Mouse (Mus musculus) midbrain, postnatal 0 days (tissue): ENCODE measurements around the gene Abca4. TPM values are rescaled to one million over a fixed set of nuclear protein-coding genes. Genes with fewer than 3 reads are reported as not detected.
A peak's percentile ranks its signal among the peaks of the same experiment; 100 is the strongest.

Experiments
- ATAC-seq: fragments of 200-750 bp; cut with Nextera tagmentation; 2 replicates; pipeline ENCODE4 v1.8.0; 2017; ENCODE audit warnings: moderate number of reproducible peaks, mild to moderate bottlenecking, moderate TSS enrichment, moderate library complexity; ENCODE audit not compliant: low FRiP score
- DNase-seq: peaks from one replicate; pipeline ENCODE4 v3.0.0-alpha.2; 2015; ENCODE audit warnings: low spot score
- H3K27ac ChIP-seq: fragments of 300-500 bp; sonication (generic); 2 replicates; pipeline ENCODE4 v1.5.1; 2014; ENCODE audit warnings: low read depth, mild to moderate bottlenecking, low read length, mixed read lengths
- H3K27me3 ChIP-seq: fragments of 300-500 bp; sonication (generic); 2 replicates; pipeline ENCODE4 v1.6.1; 2014; ENCODE audit warnings: low read length, control low read depth, mixed read lengths; ENCODE audit not compliant: insufficient read depth
- H3K36me3 ChIP-seq: fragments of 300-500 bp; sonication (generic); 2 replicates; pipeline ENCODE4 v1.6.1; 2014; ENCODE audit warnings: low read length, control low read depth, mixed read lengths; ENCODE audit not compliant: insufficient read depth
- H3K4me1 ChIP-seq: fragments of 300-500 bp; sonication (generic); 2 replicates; pipeline ENCODE4 v1.6.1; 2014; ENCODE audit warnings: mild to moderate bottlenecking, control low read depth, antibody characterized with exemption, low read length, mixed read lengths; ENCODE audit not compliant: insufficient read depth
- H3K4me2 ChIP-seq: fragments of 300-500 bp; sonication (generic); 2 replicates; pipeline ENCODE4 v1.6.1; 2014; ENCODE audit warnings: low read depth, mild to moderate bottlenecking, low read length, mixed read lengths; ENCODE audit not compliant: poor library complexity, severe bottlenecking
- H3K4me3 ChIP-seq: fragments of 300-500 bp; sonication (generic); 2 replicates; pipeline ENCODE4 v1.5.1; 2014; ENCODE audit warnings: low read depth, mild to moderate bottlenecking, low read length, moderate library complexity
- H3K9ac ChIP-seq: fragments of 300-500 bp; sonication (generic); replicated peaks from 2 replicates; pipeline ENCODE4 v1.6.1; 2014; ENCODE audit warnings: mild to moderate bottlenecking, low read length, moderate library complexity, mixed read lengths; ENCODE audit not compliant: poor library complexity, severe bottlenecking
- H3K9me3 ChIP-seq: fragments of 300-500 bp; sonication (generic); 2 replicates; pipeline ENCODE4 v1.6.1; 2016; ENCODE audit warnings: low read length, control low read depth
- CTCF ChIP-seq: IDR thresholded peaks from 2 replicates; pipeline ENCODE4 v1.5.1; 2016; ENCODE audit warnings: antibody characterized with exemption, mild to moderate bottlenecking
- WGBS: fragments of 180-500 bp; shearing (Covaris S2); extraction: QIAGEN DNeasy Blood & Tissue Kit; methylation state at CpG from one replicate; pipeline ENCODE4 v1.1.7; 2014; 5-methylcytosine and 5-hydroxymethylcytosine counted together
- polyA plus RNA-seq: library from polyadenylated mRNA; unstranded; fragments of >200 nt; fragmentation: Nextera tagmentation; extraction: Ambion mirVana; gene quantifications from 2 replicates; pipeline ENCODE4 v1.2.1, GENCODE M21; 2015
- total RNA-seq: library from RNA; depleted of rRNA; stranded (reverse); fragments of >200 nt; gene quantifications from 2 replicates; pipeline ENCODE4 v1.2.3, GENCODE M21; 2014

Abca4 gene
- total and polyA plus RNA-seq, 2 experiments from 2014 or later, result 0.94 to 7.7 TPM

GRCm38 (mm10) chr3:122206279-122207070, 162.2 kb downstream of the Abca4 start:
- Histone ChIP-seq H3K4me1 (no peaks in the 10 kb centered on the region), H3K27ac (no peak overlapping the region), H3K9me3 (no peaks in the 10 kb centered on the region), H3K36me3 (no peaks in the 10 kb centered on the region), H3K4me2 (no peak overlapping the region), H3K9ac (no peak overlapping the region), H3K27me3 (no peaks in the 10 kb centered on the region), H3K4me3 (no peak overlapping the region)
- WGBS, result 48% methylated on average over 8 of the region's 8 CpGs
- no peak for TF ChIP-seq CTCF
- ATAC-seq (no peak), DNase-seq (peak; percentile 86)

- DNase-seq (no peak), ATAC-seq (no peak)
These were observed 163.5 kb downstream of the Abca4 start for GRCm38 (mm10) chr3:122207766-122208165.

GRCm38 (mm10) chr3:122208296-122209225, 164.3 kb downstream of the Abca4 start:
- no peak overlapping the region for H3K9ac ChIP-seq
- WGBS, result 88% methylated on average over 15 of the region's 15 CpGs
- no peaks in the 10 kb centered on the region for H3K27me3 ChIP-seq
- no peaks in the 10 kb centered on the region for H3K36me3 ChIP-seq
- H3K4me1 ChIP-seq, result no peaks in the 10 kb centered on the region
- no peak overlapping the region for H3K4me3 ChIP-seq
- TF ChIP-seq CTCF, result no peak
- no peak for DNase-seq
- no peak overlapping the region for H3K27ac ChIP-seq
- no peak overlapping the region for H3K4me2 ChIP-seq
- H3K9me3 ChIP-seq, result no peaks in the 10 kb centered on the region
- ATAC-seq, result no peak

More at GRCm38 (mm10) chr3:122207766-122208165, 163.5 kb downstream of the Abca4 start:
- TF ChIP-seq CTCF, result no peak
- Histone ChIP-seq H3K9me3 (no peaks in the 10 kb centered on the region), H3K9ac (no peak overlapping the region), H3K4me2 (no peak overlapping the region), H3K27me3 (no peaks in the 10 kb centered on the region), H3K4me3 (no peak overlapping the region), H3K4me1 (no peaks in the 10 kb centered on the region), H3K36me3 (no peaks in the 10 kb centered on the region), H3K27ac (no peak overlapping the region)
- WGBS, result 75% methylated on average over 6 of the region's 6 CpGs

- no peaks in the 10 kb centered on the region for H3K9me3 ChIP-seq
- no peaks in the 10 kb centered on the region for H3K27me3 ChIP-seq
- no peak overlapping the region for H3K9ac ChIP-seq
- 89% methylated on average over 11 of the region's 11 CpGs for WGBS
- no peaks in the 10 kb centered on the region for H3K4me1 ChIP-seq
- ATAC-seq, result no peak
- no peak overlapping the region for H3K4me2 ChIP-seq
- no peak overlapping the region for H3K27ac ChIP-seq
- no peaks in the 10 kb centered on the region for H3K36me3 ChIP-seq
- no peak overlapping the region for H3K4me3 ChIP-seq
- TF ChIP-seq CTCF, result no peak
- no peak for DNase-seq
These were observed 165.3 kb downstream of the Abca4 start for GRCm38 (mm10) chr3:122209511-122209910.

- ATAC-seq (no peak), DNase-seq (no peak)
- no peak for TF ChIP-seq CTCF
- no peaks in the 10 kb centered on the region for H3K27me3 ChIP-seq
- 69% methylated on average over 5 of the region's 5 CpGs for whole genome bisulfite sequencing
- no peaks in the 10 kb centered on the region for H3K4me1 ChIP-seq
- no peak overlapping the region for H3K9ac ChIP-seq
- H3K4me2 ChIP-seq, result no peak overlapping the region
- no peak overlapping the region for H3K27ac ChIP-seq
- no peaks in the 10 kb centered on the region for H3K9me3 ChIP-seq
- H3K36me3 ChIP-seq, result no peaks in the 10 kb centered on the region
- no peak overlapping the region for H3K4me3 ChIP-seq
These were observed 166.2 kb downstream of the Abca4 start for GRCm38 (mm10) chr3:122210434-122210833.

- Histone ChIP-seq H3K36me3 (no peaks in the 10 kb centered on the region), H3K9ac (no peak overlapping the region), H3K4me2 (no peak overlapping the region), H3K4me1 (no peaks in the 10 kb centered on the region), H3K27ac (no peak overlapping the region), H3K27me3 (no peaks in the 10 kb centered on the region), H3K4me3 (no peak overlapping the region), H3K9me3 (no peaks in the 10 kb centered on the region)
- DNase-seq (no peak), ATAC-seq (no peak)
- WGBS, result 94% methylated on average over 7 of the region's 7 CpGs
- TF ChIP-seq CTCF, result no peak
These were observed 166.6 kb downstream of the Abca4 start for GRCm38 (mm10) chr3:122210846-122211245.
